Mouse (Mus musculus): Measurements from ENCODE around the gene Slc38a9.

DNA sequence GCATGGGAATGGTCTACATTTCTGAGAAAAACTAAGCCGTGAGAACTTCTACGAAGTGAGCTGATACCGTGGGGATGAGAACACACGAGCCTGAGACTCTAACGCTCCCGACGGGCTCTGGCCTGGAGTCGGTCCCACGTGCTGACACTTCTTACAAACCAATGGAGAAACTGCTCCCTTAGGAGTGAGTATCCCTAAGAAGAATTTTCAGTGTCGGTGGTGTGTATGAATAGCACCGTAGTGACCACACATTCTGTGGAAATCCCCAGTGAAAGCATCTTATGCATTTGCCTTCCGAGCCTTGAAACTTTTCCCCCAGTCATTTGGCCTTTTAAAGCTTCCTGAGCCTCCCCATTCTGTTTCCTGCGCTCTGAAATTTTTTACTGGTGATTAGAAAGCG is 112.3 kb downstream of the Slc38a9 start:
- TF ChIP-seq CHD2 (IDR thresholded peaks at IDR 0.05; ENCODE audit: low read depth, low read length) (no peak), ZC3H11A (IDR thresholded peaks at IDR 0.05; ENCODE audit: borderline replicate concordance, low read depth, low read length) (no peak), ZNF384 (IDR thresholded peaks at IDR 0.05; ENCODE audit: low read depth, low read length) (no peak)
